Mouse (Mus musculus) CH12.LX (cell line): ENCODE results near the gene Trim46. TPM values are rescaled to one million over a fixed set of nuclear protein-coding genes. Genes with fewer than 3 reads are reported as not detected.

ENCODE experiments used
- DNase-seq: peaks from one replicate; pipeline ENCODE4 v3.0.0-alpha.2; 2013; ENCODE audit errors: extremely low read depth
- H3K27ac ChIP-seq: 2 replicates; pipeline ENCODE4 v1.5.1; 2012; ENCODE audit warnings: low read depth, mild to moderate bottlenecking, control low read depth, moderate library complexity; ENCODE audit not compliant: insufficient read depth
- H3K27me3 ChIP-seq: replicated peaks from 2 replicates; pipeline ENCODE3; 2012; ENCODE audit warnings: inconsistent platforms
- H3K36me3 ChIP-seq, 2 experiments: replicated peaks in 1 of 2; 2 replicates each; pipeline versions ENCODE3 to v1.6.1; 2012; ENCODE audit warnings: inconsistent platforms in 1 of 2, low read length in 1 of 2, mild to moderate bottlenecking in 1 of 2, mixed read lengths in 1 of 2, moderate library complexity in 1 of 2; ENCODE audit not compliant: control insufficient read depth in 1 of 2, insufficient read depth in 1 of 2
- H3K4me1 ChIP-seq, 2 experiments: 2 replicates each; pipeline ENCODE4 v1.6.1; 2012; ENCODE audit warnings: inconsistent platforms in 1 of 2, moderate library complexity in 1 of 2; ENCODE audit not compliant: insufficient read depth in 2 of 2, control insufficient read depth in 1 of 2
- H3K4me2 ChIP-seq: 2 replicates; pipeline ENCODE4 v1.6.1; 2012; ENCODE audit warnings: low read depth, mild to moderate bottlenecking, control low read depth; ENCODE audit not compliant: poor library complexity, insufficient read depth, severe bottlenecking
- H3K4me3 ChIP-seq, 3 experiments: fragments of 150-350 bp in 1 of 3; sonication (generic) in 1 of 3; replicated peaks in 1 of 3; 2 replicates each; pipeline versions ENCODE3 to v1.5.1; 2011 to 2012; ENCODE audit warnings: low read depth in 2 of 3, low read length in 2 of 3, mild to moderate bottlenecking in 2 of 3, moderate library complexity in 2 of 3, control low read depth in 1 of 3, improper control_type of control experiment in 1 of 3, inconsistent platforms in 1 of 3, mixed read lengths in 1 of 3; ENCODE audit not compliant: poor library complexity in 1 of 3
- H3K79me2 ChIP-seq: replicated peaks from 2 replicates; pipeline ENCODE4 v1.6.1; 2012; ENCODE audit warnings: mild to moderate bottlenecking, moderate library complexity; ENCODE audit not compliant: control insufficient read depth, poor library complexity, insufficient read depth, severe bottlenecking; ENCODE audit errors: extremely low read depth
- H3K9ac ChIP-seq: 2 replicates; pipeline ENCODE4 v1.6.1; 2012; ENCODE audit warnings: low read depth, mild to moderate bottlenecking, control low read depth, moderate library complexity; ENCODE audit not compliant: insufficient read depth
- H3K9me3 ChIP-seq: replicated peaks from 2 replicates; pipeline ENCODE3; 2012; ENCODE audit warnings: low read length, inconsistent platforms, mixed read lengths
- BHLHE40 ChIP-seq: IDR thresholded peaks from 2 replicates; pipeline ENCODE4 v1.6.1; 2011; ENCODE audit warnings: mild to moderate bottlenecking, low read depth, low read length, improper control_type of control experiment
- CHD1 ChIP-seq: IDR thresholded peaks from 2 replicates; pipeline ENCODE4 v1.6.1; 2012; ENCODE audit warnings: low read depth, low read length, improper control_type of control experiment, inconsistent platforms
- CHD2 ChIP-seq: IDR thresholded peaks from 2 replicates; pipeline ENCODE4 v1.6.1; 2011; ENCODE audit warnings: low read length, improper control_type of control experiment
- CTCF ChIP-seq, 2 experiments: IDR thresholded peaks in 1 of 2; conservative IDR thresholded peaks in 1 of 2; 2 replicates each; pipeline ENCODE4 v1.5.1; 2011 to 2012; ENCODE audit warnings: low read depth in 2 of 2, low read length in 2 of 2, improper control_type of control experiment in 1 of 2, inconsistent platforms in 1 of 2, mild to moderate bottlenecking in 1 of 2, moderate library complexity in 1 of 2
- ELF1 ChIP-seq: IDR thresholded peaks from 2 replicates; pipeline ENCODE4 v1.6.1; 2014; ENCODE audit warnings: low read depth, mild to moderate bottlenecking, inconsistent platforms, low read length, improper control_type of control experiment
- EP300 ChIP-seq: IDR thresholded peaks from 2 replicates; pipeline ENCODE4 v1.6.1; 2011; ENCODE audit warnings: low read length, improper control_type of control experiment
- GABPA ChIP-seq: IDR thresholded peaks from 2 replicates; pipeline ENCODE4 v1.6.1; 2012; ENCODE audit warnings: low read depth, low read length, improper control_type of control experiment, inconsistent platforms; ENCODE audit not compliant: insufficient replicate concordance
- HCFC1 ChIP-seq: IDR thresholded peaks from 2 replicates; pipeline ENCODE4 v1.6.1; 2012; ENCODE audit warnings: low read depth, mild to moderate bottlenecking, inconsistent platforms, low read length, improper control_type of control experiment
- IRF4 ChIP-seq: IDR thresholded peaks from 2 replicates; pipeline ENCODE4 v1.6.1; 2014; ENCODE audit warnings: low read depth, mild to moderate bottlenecking, inconsistent platforms, low read length, improper control_type of control experiment
- JUN ChIP-seq: IDR thresholded peaks from 2 replicates; pipeline ENCODE4 v1.6.1; 2011; ENCODE audit warnings: low read depth, mild to moderate bottlenecking, low read length, improper control_type of control experiment, moderate library complexity; ENCODE audit not compliant: insufficient read depth
- JUND ChIP-seq: conservative IDR thresholded peaks from 2 replicates; pipeline ENCODE4 v1.6.1; 2011; ENCODE audit warnings: low read depth, low read length, improper control_type of control experiment
- KAT2A ChIP-seq: IDR thresholded peaks from 2 replicates; pipeline ENCODE4 v1.6.1; 2012; ENCODE audit warnings: low read length, improper control_type of control experiment, inconsistent platforms; ENCODE audit not compliant: insufficient replicate concordance
- MAX ChIP-seq: IDR thresholded peaks from 2 replicates; pipeline ENCODE4 v1.6.1; 2011; ENCODE audit warnings: low read length, improper control_type of control experiment
- MAZ ChIP-seq: IDR thresholded peaks from 2 replicates; pipeline ENCODE4 v1.6.1; 2012; ENCODE audit warnings: low read depth, mild to moderate bottlenecking, inconsistent platforms, low read length, improper control_type of control experiment, moderate library complexity
- MEF2A ChIP-seq: IDR thresholded peaks from 2 replicates; pipeline ENCODE4 v1.6.1; 2014; ENCODE audit warnings: low read depth, mild to moderate bottlenecking, inconsistent platforms, low read length, improper control_type of control experiment, borderline replicate concordance
- MXI1 ChIP-seq: IDR thresholded peaks from 2 replicates; pipeline ENCODE4 v1.6.1; 2011; ENCODE audit warnings: mild to moderate bottlenecking, low read depth, low read length, improper control_type of control experiment
- NRF1 ChIP-seq: IDR thresholded peaks from 2 replicates; pipeline ENCODE4 v1.6.1; 2014; ENCODE audit warnings: low read depth, mild to moderate bottlenecking, inconsistent platforms, low read length, improper control_type of control experiment, moderate library complexity
- POLR2A ChIP-seq: IDR thresholded peaks from 2 replicates; pipeline ENCODE4 v1.6.1; 2011; ENCODE audit warnings: low read depth, mild to moderate bottlenecking, improper control_type of control experiment, low read length
- POLR2AphosphoS2 ChIP-seq: IDR thresholded peaks from 2 replicates; pipeline ENCODE4 v1.6.1; 2011; ENCODE audit warnings: low read depth, low read length, improper control_type of control experiment
- SIN3A ChIP-seq: IDR thresholded peaks from 2 replicates; pipeline ENCODE4 v1.6.1; 2012; ENCODE audit warnings: low read length, improper control_type of control experiment, inconsistent platforms
- SMC3 ChIP-seq: IDR thresholded peaks from 2 replicates; pipeline ENCODE4 v1.6.1; 2011; ENCODE audit warnings: low read depth, low read length, improper control_type of control experiment
- TCF12 ChIP-seq: IDR thresholded peaks from 2 replicates; pipeline ENCODE4 v1.6.1; 2014; ENCODE audit warnings: low read depth, mild to moderate bottlenecking, inconsistent platforms, low read length, improper control_type of control experiment
- UBTF ChIP-seq: IDR thresholded peaks from 2 replicates; pipeline ENCODE4 v1.6.1; 2012; ENCODE audit warnings: low read depth, mild to moderate bottlenecking, inconsistent platforms, low read length, improper control_type of control experiment, moderate library complexity
- USF1 ChIP-seq: IDR thresholded peaks from 2 replicates; pipeline ENCODE4 v1.6.1; 2014; ENCODE audit warnings: low read depth, mild to moderate bottlenecking, inconsistent platforms, low read length, improper control_type of control experiment
- ZC3H11A ChIP-seq: IDR thresholded peaks from 2 replicates; pipeline ENCODE4 v1.6.1; 2012; ENCODE audit warnings: low read depth, mild to moderate bottlenecking, inconsistent platforms, low read length, improper control_type of control experiment
- ZNF384 ChIP-seq: IDR thresholded peaks from 2 replicates; pipeline ENCODE4 v1.6.1; 2012; ENCODE audit warnings: low read depth, low read length, improper control_type of control experiment, inconsistent platforms
- dilution Hi-C: fragments of 300-500 bp; cut with MboI; formaldehyde crosslinking; loops from 2 replicates; pipeline ENCODE4 v1.14.3; 2020; ENCODE audit warnings: low sequenced_read_pairs; ENCODE audit not compliant: extremely low pct_unique_long_range_greater_than_20kb, extremely low pct_ligation_motif_present
- in situ Hi-C: fragments of 300-500 bp; cut with MboI; formaldehyde crosslinking; loops from 3 replicates; pipeline ENCODE4 v1.14.3; 2019; ENCODE audit warnings: low sequenced_read_pairs, low pct_ligation_motif_present, low pct_unique_long_range_greater_than_20kb, mixed read lengths
- polyA plus RNA-seq: library from polyadenylated mRNA; unstranded; fragments of >175 nt; gene quantifications from 2 replicates; pipeline ENCODE4 v1.2.1, GENCODE M21; 2012; ENCODE audit warnings: low read depth; ENCODE audit not compliant: insufficient read length
- total RNA-seq, 2 experiments: library from RNA; depleted of rRNA; stranded (reverse); fragments of 300-350 nt in 1 of 2; fragments of >200 nt in 1 of 2; gene quantifications; 2 replicates each; pipeline ENCODE4 v1.2.3; 2012 to 2014

Trim46 gene
- total and polyA plus RNA-seq, 3 experiments = 0.36 to 1.9 (median 1.4) TPM

DNA sequence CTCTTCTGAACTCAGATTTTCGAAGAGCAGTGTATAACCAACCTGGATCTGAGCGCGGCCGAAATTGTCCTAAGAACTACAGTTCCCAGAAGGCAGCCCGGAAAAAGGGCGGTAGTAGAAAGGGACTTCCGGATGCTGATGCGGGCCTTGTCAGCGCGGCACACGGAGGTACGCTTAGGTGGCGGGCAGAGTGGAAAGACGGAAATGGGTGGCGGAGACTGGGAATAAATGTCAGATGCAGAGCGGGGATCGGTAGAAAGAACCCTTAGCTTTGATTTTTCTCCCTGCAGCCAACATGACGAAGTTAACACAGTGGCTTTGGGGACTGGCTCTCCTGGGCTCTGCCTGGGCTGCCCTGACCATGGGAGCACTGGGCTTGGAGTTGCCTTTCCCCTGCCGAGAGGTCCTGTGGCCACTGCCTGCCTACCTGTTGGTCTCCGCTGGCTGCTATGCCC is 20.4 kb upstream of the Trim46 start (continued):
- peak; percentile 98 for TF ChIP-seq KAT2A
- TF ChIP-seq HCFC1 = peak; percentile 100
- TF ChIP-seq MAX = peak; percentile 77
- peak; percentile 60 for TF ChIP-seq IRF4
- TF ChIP-seq TCF12 = peak; percentile 91
- no peak for TF ChIP-seq EP300
- TF ChIP-seq UBTF = no peak
- TF ChIP-seq POLR2A = peak; percentile 91
- TF ChIP-seq MEF2A = peak; percentile 69
- TF ChIP-seq JUND = no peak; the same call in 1 of the 2 replicates
- 0 out of 2 replicates have a peak, but pooled peaks have one; percentile 42 for TF ChIP-seq MAZ
- peak; percentile 73; the same call in 1 of the 2 replicates for TF ChIP-seq GABPA
- TF ChIP-seq SMC3 = no peak
- TF ChIP-seq SIN3A = peak; percentile 94
- TF ChIP-seq CHD1 = no peak
- peak; percentile 52; the same call in 1 of the 2 replicates for TF ChIP-seq CHD2
- TF ChIP-seq JUN = no peak

DNA sequence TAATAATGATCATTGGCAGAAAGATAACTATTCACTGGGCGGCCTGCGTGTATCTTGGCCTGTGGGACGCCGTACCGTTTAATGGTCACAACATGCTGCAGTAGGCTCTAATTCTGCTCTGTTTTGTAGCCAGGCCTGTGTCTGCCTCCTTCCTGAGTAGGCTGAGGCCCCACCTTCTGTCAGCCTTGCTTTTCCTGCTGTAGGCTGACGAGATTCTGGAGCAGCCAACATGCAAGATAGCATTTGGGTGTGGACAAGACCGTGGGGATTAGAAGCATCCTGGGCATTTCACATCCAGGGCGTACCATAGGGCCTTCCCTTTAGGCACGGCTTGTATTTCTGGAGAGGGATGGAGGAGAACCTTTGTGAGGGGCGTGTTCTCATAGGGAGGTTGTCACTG is 16.3 kb upstream of the Trim46 start:
- Histone ChIP-seq H3K4me1 (peaks cover 6 to 28% of the 10 kb centered on the region in 2 experiments), H3K36me3 (peaks cover 0 to 1% of the 10 kb centered on the region in 2 experiments), H3K27me3 (peaks cover 5% of the 10 kb centered on the region), H3K9me3 (no peaks in the 10 kb centered on the region), H3K4me2 (no peak overlapping the region), H3K27ac (no peak overlapping the region), H3K79me2 (peaks cover 2% of the 10 kb centered on the region; the same call in 1 of the 2 replicates), H3K9ac (no peak overlapping the region), H3K4me3 (no peak overlapping the region)
- dilution Hi-C loops (no loop called here), in situ Hi-C loops (no loop called here)
- DNase-seq = no peak
- TF ChIP-seq KAT2A (no peak), NRF1 (no peak), MXI1 (no peak), BHLHE40 (no peak), POLR2AphosphoS2 (no peak), ZNF384 (no peak), CTCF (conservative IDR thresholded peaks at IDR 0.05 in 1 of 2, IDR thresholded peaks at IDR 0.05 in 1 of 2; ENCODE audit: low read depth in 2 of 2, low read length in 2 of 2) (no peak), USF1 (no peak), ELF1 (no peak), EP300 (no peak), ZC3H11A (no peak), CHD1 (no peak), SIN3A (no peak)
